Mouse (Mus musculus): ENCODE results near the gene Casc4. TPM values are rescaled to one million over a fixed set of nuclear protein-coding genes. Genes with fewer than 3 reads are reported as not detected.

Gene Casc4
- total RNA-seq (2021): 100 to 1,000 TPM; 136 to 141 TPM

DNA sequence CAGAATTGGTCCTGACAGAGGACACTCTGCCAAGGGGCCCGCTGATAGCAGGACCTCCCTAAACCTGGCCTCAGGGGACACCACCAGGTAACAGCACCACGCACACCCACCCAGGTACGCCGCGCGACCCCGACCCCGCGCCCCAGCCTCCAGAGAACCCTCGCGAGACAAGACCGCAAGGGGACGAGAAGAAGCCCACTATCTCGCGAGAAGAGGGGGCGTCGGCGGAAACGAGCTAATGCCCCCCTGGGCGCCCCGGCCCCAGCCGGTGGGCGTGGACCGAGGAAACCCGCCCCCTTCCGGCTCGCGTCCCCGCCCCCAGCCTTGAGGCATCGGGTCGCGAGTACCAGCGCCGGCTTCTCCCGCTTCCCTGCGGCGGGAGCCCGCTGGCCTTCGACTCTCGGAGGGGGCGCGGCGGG lies at the start of gene Casc4:
Casc4 (plus strand) TSS at position 339 of the 419 bp plus-strand sequence.
- intact Hi-C loops (cut with DNase I): no loop called here
- DNase-seq (ENCODE audit: extremely low spot score in 1 of 2, low spot score in 2 of 2): peak; percentile 93 to 97

DNA sequence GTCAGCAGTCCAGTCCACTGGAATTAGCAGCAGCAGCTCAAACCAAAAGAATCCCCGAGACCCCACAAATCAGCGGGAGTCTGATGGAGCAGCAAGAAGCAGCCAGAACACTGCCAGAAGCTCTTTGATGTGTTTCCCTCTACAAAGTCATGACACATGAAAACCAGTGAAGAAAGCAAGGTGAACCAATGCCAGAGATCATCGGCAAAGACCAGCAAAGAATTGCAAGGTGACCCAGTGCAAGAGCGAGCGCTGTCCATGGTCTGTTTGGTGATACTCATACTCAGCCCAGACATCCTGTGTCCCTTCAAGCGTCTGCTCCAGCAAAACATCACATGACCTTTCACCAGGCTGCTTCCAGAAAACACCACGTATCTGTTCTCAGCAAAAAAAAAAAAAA lies 45.0 kb upstream of the Casc4 start:
- no peak for DNase-seq (ENCODE audit: extremely low spot score in 1 of 2, low spot score in 2 of 2)
- intact Hi-C loops (cut with DNase I): no loop called here

GRCm38 (mm10) chr2:121824653-121825052 lies 42.1 kb upstream of the Casc4 start:
- DNase-seq (ENCODE audit: extremely low spot score in 1 of 2, low spot score in 2 of 2): no peak
- intact Hi-C loops (cut with DNase I): no loop called here

DNA sequence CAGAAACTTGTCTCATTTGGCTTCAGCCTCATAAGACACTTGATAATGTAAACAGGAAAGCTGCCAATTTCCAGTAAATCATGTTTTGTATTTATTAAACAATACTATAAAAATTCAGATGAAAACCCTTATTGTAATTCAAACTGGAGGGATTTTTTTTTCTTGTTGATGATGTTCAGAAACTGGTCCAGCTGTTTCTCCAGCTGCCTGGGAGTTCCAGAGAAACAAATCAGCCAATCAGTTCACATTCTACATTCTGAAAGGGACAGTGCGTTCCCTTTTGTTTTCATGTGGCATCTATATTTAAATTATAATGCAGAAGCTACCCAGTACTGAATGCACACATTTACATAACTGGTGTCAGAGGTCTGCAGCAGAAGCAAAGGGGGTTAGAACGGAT lies 40.6 kb upstream of the Casc4 start:
- intact Hi-C loops (cut with DNase I): no loop called here
- DNase-seq (ENCODE audit: extremely low spot score in 1 of 2, low spot score in 2 of 2): no peak

DNA sequence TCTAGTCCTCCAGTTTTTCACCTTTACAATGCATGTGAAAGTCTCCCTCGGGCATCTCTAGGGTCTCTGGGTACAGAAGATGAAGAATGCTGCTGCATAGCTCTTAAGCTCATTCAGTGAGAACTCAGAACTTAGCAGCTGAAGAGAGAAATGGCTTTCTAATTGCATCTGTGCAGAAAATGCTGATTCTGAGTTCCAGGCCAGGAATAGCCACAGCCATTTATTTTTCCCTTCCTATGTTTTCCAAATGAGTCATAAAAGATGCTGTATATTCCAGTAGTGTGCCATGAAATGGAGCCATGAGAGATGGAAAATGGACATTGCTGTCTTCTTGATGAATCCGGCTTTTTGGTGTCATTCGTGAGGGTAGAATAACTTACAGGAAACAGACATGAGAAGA lies 38.4 kb upstream of the Casc4 start:
- DNase-seq (ENCODE audit: extremely low spot score in 1 of 2, low spot score in 2 of 2): no peak
- intact Hi-C loops (cut with DNase I): no loop called here

GRCm38 (mm10) chr2:121832484-121832894 lies 34.3 kb upstream of the Casc4 start:
- intact Hi-C loops (cut with DNase I): loop anchor here (2.0 kb wide), 1 partner anchor 262 kb away; no protein-coding TSS in a partner anchor
- peak; percentile 51 for DNase-seq (ENCODE audit: extremely low spot score in 1 of 2, low spot score in 2 of 2)

DNA sequence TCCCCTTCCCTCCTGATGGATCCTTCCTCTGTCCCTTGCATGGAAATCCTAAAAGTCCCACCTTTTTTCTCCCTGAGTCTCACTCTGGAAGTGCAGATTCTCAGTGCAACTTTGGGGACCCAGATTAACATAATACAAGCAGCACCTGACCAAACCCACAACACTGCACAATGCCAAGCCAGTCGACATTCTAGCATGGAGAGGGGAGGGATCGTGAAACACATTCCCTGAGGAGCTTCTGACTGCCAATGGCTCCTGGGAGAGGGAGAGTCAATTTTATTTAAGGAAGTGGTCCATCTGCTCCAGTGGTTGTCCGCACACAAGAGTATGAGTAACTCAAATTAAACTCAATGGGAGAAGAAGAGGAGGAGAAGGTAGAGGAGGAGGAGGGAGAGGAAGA lies 31.8 kb upstream of the Casc4 start:
- DNase-seq (ENCODE audit: extremely low spot score in 1 of 2, low spot score in 2 of 2): no peak
- intact Hi-C loops (cut with DNase I): no loop called here

GRCm38 (mm10) chr2:121841453-121841852 lies 25.3 kb upstream of the Casc4 start:
- DNase-seq (ENCODE audit: extremely low spot score in 1 of 2, low spot score in 2 of 2): no peak
- intact Hi-C loops (cut with DNase I): no loop called here

- intact Hi-C loops (cut with DNase I): no loop called here
- DNase-seq (ENCODE audit: extremely low spot score in 1 of 2, low spot score in 2 of 2): no peak
These were observed 24.5 kb upstream of the Casc4 start for GRCm38 (mm10) chr2:121842249-121842648.

DNA sequence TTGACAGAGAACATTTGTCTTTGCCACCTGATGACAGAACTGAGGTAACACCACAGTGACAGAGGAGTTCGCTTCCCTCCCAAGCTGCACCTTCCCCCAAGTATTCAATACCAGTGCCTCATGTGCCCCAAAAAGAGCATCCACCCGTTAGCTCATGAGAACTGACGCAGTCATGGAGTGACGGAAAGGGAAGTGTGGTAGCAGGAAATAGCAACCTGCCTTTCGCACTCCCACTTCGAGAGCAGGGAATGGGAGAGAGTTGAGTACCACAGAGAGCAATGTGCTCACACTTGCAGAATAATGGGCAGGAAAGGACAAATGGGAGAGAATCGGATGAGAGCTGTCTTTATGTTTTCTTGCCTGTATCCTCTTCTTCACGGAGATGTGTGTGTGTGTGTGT lies 20.7 kb upstream of the Casc4 start:
- no peak for DNase-seq (ENCODE audit: extremely low spot score in 1 of 2, low spot score in 2 of 2)
- intact Hi-C loops (cut with DNase I): no loop called here

- intact Hi-C loops (cut with DNase I): no loop called here
These were observed 14.7 kb upstream of the Casc4 start for GRCm38 (mm10) chr2:121852045-121852444.

DNA sequence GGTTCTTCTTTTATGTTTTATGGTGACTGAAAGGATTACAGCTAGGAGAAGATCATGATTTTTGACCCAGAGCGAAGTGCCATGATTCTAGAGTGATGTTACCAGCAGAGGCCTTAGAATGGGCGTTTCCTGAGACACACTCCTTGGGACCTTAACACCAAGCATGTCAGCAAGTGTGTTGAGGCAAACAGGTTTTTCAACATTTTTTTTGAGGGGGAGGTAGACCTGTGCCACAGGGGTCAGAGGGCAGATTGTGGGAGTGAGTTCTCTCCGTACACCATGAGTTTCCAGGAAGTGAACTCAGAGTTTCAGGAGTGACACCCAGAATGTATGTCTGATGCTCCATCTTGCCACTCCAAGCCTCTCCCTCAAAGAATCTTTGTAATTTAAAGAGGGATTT lies 12.8 kb upstream of the Casc4 start:
- intact Hi-C loops (cut with DNase I): no loop called here
- no peak for DNase-seq (ENCODE audit: extremely low spot score in 1 of 2, low spot score in 2 of 2)

More at GRCm38 (mm10) chr2:121852045-121852444, 14.7 kb upstream of the Casc4 start:
- DNase-seq (ENCODE audit: extremely low spot score in 1 of 2, low spot score in 2 of 2): no peak

- DNase-seq (ENCODE audit: extremely low spot score in 1 of 2, low spot score in 2 of 2): no peak
- intact Hi-C loops (cut with DNase I): no loop called here
These were observed 7.3 kb upstream of the Casc4 start for GRCm38 (mm10) chr2:121859380-121859980.

DNA sequence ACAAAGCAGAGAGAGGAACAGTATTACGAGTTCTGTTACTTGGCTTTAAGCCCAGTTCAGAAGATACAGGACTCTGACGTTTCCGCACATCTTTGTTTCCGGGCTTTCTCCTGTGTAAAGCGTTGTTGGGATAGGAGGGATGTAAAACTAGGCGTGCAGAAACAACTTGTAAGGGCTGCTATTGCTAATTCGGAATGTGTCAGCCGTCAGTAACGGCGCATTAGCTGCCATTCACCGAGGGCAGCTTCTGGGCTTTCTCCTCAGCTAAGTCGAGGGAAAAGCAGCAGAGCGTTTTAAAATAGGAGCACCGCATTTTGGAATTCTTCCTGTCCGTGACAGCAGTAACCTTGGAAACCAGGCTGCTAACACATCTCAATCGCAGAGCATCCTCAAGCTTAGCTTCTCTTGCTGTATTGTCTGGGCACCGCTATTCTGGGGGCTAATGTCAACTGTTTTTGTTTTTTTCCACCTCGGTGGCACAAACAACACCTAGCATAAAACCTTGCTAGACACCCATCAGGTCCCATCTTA lies 634 bp upstream of the Casc4 start:
- intact Hi-C loops (cut with DNase I): no loop called here
- DNase-seq (ENCODE audit: extremely low spot score in 1 of 2, low spot score in 2 of 2): peak in 1 of 2 experiments; percentile 58

GRCm38 (mm10) chr2:121867051-121867928 lies 520 bp downstream of the Casc4 start:
- DNase-seq (ENCODE audit: extremely low spot score in 1 of 2, low spot score in 2 of 2): peak in 1 of 2 experiments; percentile 29
- intact Hi-C loops (cut with DNase I): no loop called here

DNA sequence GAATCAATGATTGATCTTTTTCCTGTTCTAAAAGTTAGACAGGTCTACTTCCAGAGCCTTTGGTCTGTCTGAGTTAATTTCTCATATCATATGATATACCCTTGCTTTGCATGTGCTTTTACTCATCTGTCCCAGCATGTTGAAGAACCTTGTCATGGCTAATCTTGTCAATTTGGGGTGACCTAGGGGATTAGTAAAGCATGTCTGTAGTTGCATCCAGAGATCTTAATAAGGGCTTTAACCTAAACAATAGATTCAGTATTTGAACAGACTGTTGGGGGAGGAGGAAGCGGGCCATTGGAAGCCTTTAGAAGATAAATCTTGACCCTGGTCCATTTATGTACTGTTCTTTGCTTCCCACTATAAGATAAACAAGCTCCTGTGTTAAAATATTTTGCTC lies 12.7 kb downstream of the Casc4 start:
- DNase-seq (ENCODE audit: extremely low spot score in 1 of 2, low spot score in 2 of 2): no peak
- intact Hi-C loops (cut with DNase I): no loop called here

GRCm38 (mm10) chr2:121885509-121886106 lies 18.8 kb downstream of the Casc4 start:
- DNase-seq (ENCODE audit: extremely low spot score in 1 of 2, low spot score in 2 of 2): no peak
- intact Hi-C loops (cut with DNase I): no loop called here

GRCm38 (mm10) chr2:121886406-121886805 lies 19.6 kb downstream of the Casc4 start:
- intact Hi-C loops (cut with DNase I): no loop called here
- DNase-seq (ENCODE audit: extremely low spot score in 1 of 2, low spot score in 2 of 2): no peak

GRCm38 (mm10) chr2:121888720-121889497 lies 22.1 kb downstream of the Casc4 start:
- intact Hi-C loops (cut with DNase I): no loop called here
- DNase-seq (ENCODE audit: extremely low spot score in 1 of 2, low spot score in 2 of 2): no peak
